Mouse (Mus musculus): ENCODE data around the gene Exosc10. TPM values are rescaled to one million over a fixed set of nuclear protein-coding genes. Genes with fewer than 3 reads are reported as not detected.

The Exosc10 gene
- polyA plus RNA-seq, 1 experiment: 37.0 TPM

DNA sequence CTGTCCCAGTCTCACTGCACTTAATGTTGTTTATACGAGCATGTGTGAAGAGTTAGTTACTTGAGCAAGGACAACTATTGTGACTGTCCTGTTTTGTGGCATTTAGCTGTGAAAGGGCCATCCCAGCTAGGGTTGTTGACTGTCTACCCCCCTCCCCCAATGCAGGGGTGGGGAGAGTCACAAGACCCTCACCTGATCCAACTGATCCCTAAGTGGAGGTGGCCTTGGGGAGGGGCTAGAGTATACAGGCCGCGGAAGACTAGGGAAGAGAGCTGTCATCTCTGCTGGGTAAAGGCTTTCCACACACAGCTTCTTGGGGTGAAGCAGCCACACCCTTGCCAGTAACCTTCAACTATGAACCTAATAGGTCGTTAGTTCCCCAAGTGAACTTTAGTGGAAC, 42.1 kb downstream of the Exosc10 start:
- peaks cover 19% of the 10 kb centered on the region for H3K36me3 ChIP-seq (ENCODE audit: control insufficient read depth, insufficient read depth)
- H3K4me3 ChIP-seq: no peak overlapping the region
- no peaks in the 10 kb centered on the region for H3K27me3 ChIP-seq (ENCODE audit: control insufficient read depth, insufficient read depth, insufficient read length)
- H3ac ChIP-seq (ENCODE audit: control insufficient read depth, insufficient read length): no peak overlapping the region
- no peaks in the 10 kb centered on the region for H3K79me2 ChIP-seq (ENCODE audit: control insufficient read depth, insufficient read depth)
- TF ChIP-seq TCF3 (IDR thresholded peaks at IDR 0.05; ENCODE audit: insufficient read length, low read depth) (no peak), TCF12 (IDR thresholded peaks at IDR 0.05; ENCODE audit: insufficient read depth, poor library complexity, severe bottlenecking) (no peak), SRF (IDR thresholded peaks at IDR 0.05; ENCODE audit: control insufficient read depth, insufficient read length, low read depth) (no peak), CEBPB (IDR thresholded peaks at IDR 0.05; ENCODE audit: insufficient read depth, poor library complexity, severe bottlenecking) (no peak), POLR2AphosphoS2 (IDR thresholded peaks at IDR 0.05; ENCODE audit: insufficient read length, low read depth) (no peak), USF1 (IDR thresholded peaks at IDR 0.05; ENCODE audit: low read depth) (no peak), MAX (IDR thresholded peaks at IDR 0.05; ENCODE audit: low read depth) (no peak), E2F4 (IDR thresholded peaks at IDR 0.05; ENCODE audit: insufficient read depth) (no peak), POLR2A (IDR thresholded peaks at IDR 0.05; ENCODE audit: insufficient read length, low read depth) (no peak), MYOD1 (IDR thresholded peaks at IDR 0.05; ENCODE audit: control insufficient read depth in 1 of 3, insufficient read length in 2 of 3, low read depth in 2 of 3) (no peak), REST (IDR thresholded peaks at IDR 0.05; ENCODE audit: insufficient read depth, insufficient read length) (no peak), MYOG (IDR thresholded peaks at IDR 0.05; ENCODE audit: control insufficient read depth in 1 of 3, insufficient read depth in 1 of 3, insufficient read length in 2 of 3, low read depth in 2 of 3) (no peak)
- H3K4me2 ChIP-seq (ENCODE audit: low read depth): no peak overlapping the region

DNA sequence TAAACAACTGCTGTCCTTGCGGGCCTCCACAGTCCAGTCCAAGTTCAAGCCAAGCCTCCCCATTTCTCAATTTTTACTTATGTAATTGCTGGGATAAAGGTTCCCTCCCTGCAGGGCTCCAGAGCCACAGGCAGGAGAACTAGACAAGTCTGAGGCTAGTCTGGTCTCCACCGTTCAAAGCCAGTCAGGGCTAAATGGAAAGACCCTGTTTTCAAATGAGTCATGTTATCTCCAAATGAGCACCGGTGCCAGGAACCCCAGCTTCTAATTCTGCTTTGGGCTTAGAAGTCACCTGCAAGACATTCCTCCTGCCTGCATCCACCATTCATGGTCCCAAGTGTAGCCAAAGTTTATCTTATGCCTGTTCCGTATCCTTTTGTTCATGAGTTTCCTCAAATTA, 43.6 kb downstream of the Exosc10 start:
- no peaks in the 10 kb centered on the region for H3K79me2 ChIP-seq (ENCODE audit: control insufficient read depth, insufficient read depth)
- H3ac ChIP-seq (ENCODE audit: control insufficient read depth, insufficient read length): no peak overlapping the region
- peaks cover 12% of the 10 kb centered on the region for H3K36me3 ChIP-seq (ENCODE audit: control insufficient read depth, insufficient read depth)
- H3K4me3 ChIP-seq: no peak overlapping the region
- no peaks in the 10 kb centered on the region for H3K27me3 ChIP-seq (ENCODE audit: control insufficient read depth, insufficient read depth, insufficient read length)
- no peak overlapping the region for H3K4me2 ChIP-seq (ENCODE audit: low read depth)
- TF ChIP-seq E2F4 (IDR thresholded peaks at IDR 0.05; ENCODE audit: insufficient read depth): no peak
- no peak for TF ChIP-seq CEBPB (IDR thresholded peaks at IDR 0.05; ENCODE audit: insufficient read depth, poor library complexity, severe bottlenecking)
- TF ChIP-seq TCF3 (IDR thresholded peaks at IDR 0.05; ENCODE audit: insufficient read length, low read depth): no peak

DNA sequence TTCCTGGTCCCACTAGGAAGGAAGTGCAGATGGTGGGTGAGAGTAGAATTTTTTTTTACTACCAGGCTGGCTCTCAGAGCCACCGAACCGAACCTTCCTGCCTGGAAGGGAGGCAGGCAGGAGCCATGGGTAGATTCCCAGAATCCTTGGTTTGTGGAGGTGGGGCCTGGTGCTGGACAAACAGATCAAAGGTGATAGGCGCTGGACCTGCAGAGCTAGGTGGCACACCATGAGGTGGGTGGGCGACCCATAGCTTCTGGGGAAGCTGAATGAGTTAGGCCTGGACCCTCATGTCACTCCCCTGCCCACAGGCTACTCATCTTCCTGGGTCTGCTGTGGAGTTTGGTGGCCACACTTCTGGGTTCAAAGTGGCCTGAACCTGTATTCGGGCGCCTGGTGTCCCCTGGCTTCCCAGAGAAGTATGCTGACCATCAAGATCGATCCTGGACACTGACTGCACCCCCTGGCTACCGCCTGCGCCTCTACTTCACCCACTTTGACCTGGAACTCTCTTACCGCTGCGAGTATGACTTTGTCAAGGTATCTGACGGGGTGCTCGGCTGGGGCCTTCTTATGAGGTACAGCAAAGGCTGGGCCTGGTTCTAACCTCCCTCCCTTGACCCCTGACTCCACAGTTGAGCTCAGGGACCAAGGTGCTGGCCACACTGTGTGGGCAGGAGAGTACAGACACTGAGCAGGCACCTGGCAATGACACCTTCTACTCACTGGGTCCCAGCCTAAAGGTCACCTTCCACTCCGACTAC, 44.3 kb downstream of the Exosc10 start, which contains the start of gene Masp2:
Gene Masp2 (plus strand): TSS at position 198 of the 764 bp plus-strand sequence.
- Histone ChIP-seq H3K36me3 (ENCODE audit: control insufficient read depth, insufficient read depth) (peaks cover 12% of the 10 kb centered on the region), H3K79me2 (ENCODE audit: control insufficient read depth, insufficient read depth) (no peaks in the 10 kb centered on the region), H3K4me3 (no peak within 1 kb of the TSS), H3K27me3 (ENCODE audit: control insufficient read depth, insufficient read depth, insufficient read length) (no peaks in the 10 kb centered on the region), H3K4me2 (ENCODE audit: low read depth) (no peak within 1 kb of the TSS), H3ac (ENCODE audit: control insufficient read depth, insufficient read length) (no peak within 1 kb of the TSS)
- TF ChIP-seq MYOD1 (IDR thresholded peaks at IDR 0.05; ENCODE audit: control insufficient read depth in 1 of 3, insufficient read length in 2 of 3, low read depth in 2 of 3): no peak
- no peak for TF ChIP-seq CEBPB (IDR thresholded peaks at IDR 0.05; ENCODE audit: insufficient read depth, poor library complexity, severe bottlenecking)
- TF ChIP-seq SRF (IDR thresholded peaks at IDR 0.05; ENCODE audit: control insufficient read depth, insufficient read length, low read depth): no peak
- no peak for TF ChIP-seq REST (IDR thresholded peaks at IDR 0.05; ENCODE audit: insufficient read depth, insufficient read length)
- no peak for TF ChIP-seq E2F4 (IDR thresholded peaks at IDR 0.05; ENCODE audit: insufficient read depth)
- peak; percentile 19 for TF ChIP-seq POLR2AphosphoS2 (IDR thresholded peaks at IDR 0.05; ENCODE audit: insufficient read length, low read depth)
- no peak for TF ChIP-seq USF1 (IDR thresholded peaks at IDR 0.05; ENCODE audit: low read depth)
- TF ChIP-seq POLR2A (IDR thresholded peaks at IDR 0.05; ENCODE audit: insufficient read length, low read depth): no peak

DNA sequence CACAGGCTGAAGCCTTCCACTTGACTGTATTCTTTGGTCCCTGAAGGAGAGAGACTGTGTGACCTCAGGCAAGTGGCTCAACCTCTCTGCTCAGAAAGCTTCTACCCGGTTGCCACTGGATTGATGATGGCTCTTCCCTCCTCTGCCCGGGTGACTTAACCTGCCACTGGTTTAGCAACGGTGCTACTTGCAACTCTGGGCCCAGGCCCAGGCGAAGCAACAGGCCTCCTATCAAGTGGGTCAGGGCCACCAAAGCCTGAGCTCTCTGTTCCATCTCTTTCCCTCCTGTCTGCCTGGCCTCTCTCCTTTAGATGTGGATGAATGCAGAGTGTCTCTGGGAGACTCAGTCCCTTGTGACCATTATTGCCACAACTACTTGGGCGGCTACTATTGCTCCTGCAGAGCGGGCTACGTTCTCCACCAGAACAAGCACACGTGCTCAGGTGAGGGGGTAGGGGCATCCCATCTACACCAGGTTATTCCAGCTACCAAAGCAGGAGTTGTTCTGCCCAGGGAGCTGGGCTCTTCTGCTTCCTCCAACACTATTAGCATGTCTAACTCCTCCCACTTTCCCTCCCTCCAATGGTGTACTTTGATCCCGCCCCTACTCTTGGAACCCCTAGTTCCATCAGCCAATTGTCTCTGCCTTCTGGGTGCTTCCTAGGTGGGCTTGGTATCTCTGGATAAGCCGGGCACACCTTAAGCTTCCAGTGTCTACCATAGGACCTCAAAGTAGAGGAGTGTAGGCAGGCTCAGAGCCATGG, 45.3 kb downstream of the Exosc10 start:
- no peak overlapping the region for H3ac ChIP-seq (ENCODE audit: control insufficient read depth, insufficient read length)
- H3K4me2 ChIP-seq (ENCODE audit: low read depth): no peak overlapping the region
- no peaks in the 10 kb centered on the region for H3K27me3 ChIP-seq (ENCODE audit: control insufficient read depth, insufficient read depth, insufficient read length)
- H3K79me2 ChIP-seq (ENCODE audit: control insufficient read depth, insufficient read depth): no peaks in the 10 kb centered on the region
- peaks cover 2% of the 10 kb centered on the region for H3K36me3 ChIP-seq (ENCODE audit: control insufficient read depth, insufficient read depth)
- no peak for TF ChIP-seq MAX (IDR thresholded peaks at IDR 0.05; ENCODE audit: low read depth)
- no peak overlapping the region for H3K4me3 ChIP-seq

DNA sequence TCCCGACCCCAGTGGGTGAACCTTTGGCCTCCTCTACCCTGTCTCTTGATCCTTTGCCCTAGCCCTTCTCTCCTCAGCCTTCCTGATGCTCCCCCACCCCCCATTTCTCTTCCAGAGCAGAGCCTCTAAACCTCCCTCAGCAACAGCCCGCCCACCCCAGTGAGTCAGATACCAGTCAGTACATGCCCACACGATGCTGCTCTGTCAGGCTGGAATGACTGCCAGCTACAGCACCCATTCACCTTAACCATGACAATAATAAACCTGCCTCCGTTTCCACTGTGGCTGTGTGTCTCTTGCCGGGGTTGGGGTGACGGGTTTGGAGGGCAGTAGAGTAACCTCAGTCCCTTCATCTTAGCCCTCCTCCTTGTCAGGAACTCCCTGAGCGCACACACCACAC, 45.9 kb downstream of the Exosc10 start:
- no peaks in the 10 kb centered on the region for H3K36me3 ChIP-seq (ENCODE audit: control insufficient read depth, insufficient read depth)
- H3K4me2 ChIP-seq (ENCODE audit: low read depth): no peak overlapping the region
- TF ChIP-seq USF1 (IDR thresholded peaks at IDR 0.05; ENCODE audit: low read depth) (no peak), SRF (IDR thresholded peaks at IDR 0.05; ENCODE audit: control insufficient read depth, insufficient read length, low read depth) (no peak), TCF12 (IDR thresholded peaks at IDR 0.05; ENCODE audit: insufficient read depth, poor library complexity, severe bottlenecking) (no peak), REST (IDR thresholded peaks at IDR 0.05; ENCODE audit: insufficient read depth, insufficient read length) (no peak), TCF3 (IDR thresholded peaks at IDR 0.05; ENCODE audit: insufficient read length, low read depth) (no peak), CEBPB (IDR thresholded peaks at IDR 0.05; ENCODE audit: insufficient read depth, poor library complexity, severe bottlenecking) (no peak), MYOD1 (IDR thresholded peaks at IDR 0.05; ENCODE audit: control insufficient read depth in 1 of 3, insufficient read length in 2 of 3, low read depth in 2 of 3) (no peak), MYOG (IDR thresholded peaks at IDR 0.05; ENCODE audit: control insufficient read depth in 1 of 3, insufficient read depth in 1 of 3, insufficient read length in 2 of 3, low read depth in 2 of 3) (no peak), MAX (IDR thresholded peaks at IDR 0.05; ENCODE audit: low read depth) (no peak), POLR2AphosphoS2 (IDR thresholded peaks at IDR 0.05; ENCODE audit: insufficient read length, low read depth) (no peak), E2F4 (IDR thresholded peaks at IDR 0.05; ENCODE audit: insufficient read depth) (no peak)
- no peak overlapping the region for H3ac ChIP-seq (ENCODE audit: control insufficient read depth, insufficient read length)
- H3K79me2 ChIP-seq (ENCODE audit: control insufficient read depth, insufficient read depth): no peaks in the 10 kb centered on the region
- H3K27me3 ChIP-seq (ENCODE audit: control insufficient read depth, insufficient read depth, insufficient read length): no peaks in the 10 kb centered on the region
- H3K4me3 ChIP-seq: no peak overlapping the region

Data from myocyte (in vitro differentiated cells).